Mouse (Mus musculus): ENCODE data around the gene Cox6a2. TPM values are rescaled to one million over a fixed set of nuclear protein-coding genes. Genes with fewer than 3 reads are reported as not detected.
A peak's percentile ranks its signal among the peaks of the same experiment; 100 is the strongest.

The Cox6a2 gene
- polyA plus RNA-seq, 2 experiments: 53.8 to 70.8 TPM

GRCm38 (mm10) chr7:128244410-128245025 is 38.3 kb upstream of the Cox6a2 start:
- no peak overlapping the region for H3K4me3 ChIP-seq (replicated peaks; ENCODE audit: low read length)
- H3K9me3 ChIP-seq (ENCODE audit: control insufficient read depth, low read length): no peaks in the 10 kb centered on the region
- no peaks in the 10 kb centered on the region for H3K27me3 ChIP-seq (ENCODE audit: control insufficient read depth, insufficient read depth, low read length)
- peaks cover 47% of the 10 kb centered on the region for H3K36me3 ChIP-seq (ENCODE audit: control insufficient read depth, insufficient read depth, low read length)
- no peak overlapping the region for H3K27ac ChIP-seq (replicated peaks; ENCODE audit: low read depth, low read length)
- DNase-seq (ENCODE audit: low spot score) (no peak), ATAC-seq (ENCODE audit: low FRiP score, low read depth) (no peak)
- H3K4me2 ChIP-seq (replicated peaks; ENCODE audit: low read depth, low read length, severe bottlenecking): no peak overlapping the region
- 84% methylated on average over 18 of the region's 18 CpGs for WGBS
- no peak overlapping the region for H3K9ac ChIP-seq (ENCODE audit: low read depth, low read length, severe bottlenecking)
- H3K4me1 ChIP-seq (ENCODE audit: control insufficient read depth, insufficient read depth, low read length): peaks cover 18% of the 10 kb centered on the region
- TF ChIP-seq POLR2A (IDR thresholded peaks at IDR 0.05; ENCODE audit: borderline replicate concordance, extremely low read depth, insufficient read depth, insufficient read length): no peak

- Histone ChIP-seq H3K27me3 (ENCODE audit: control insufficient read depth, insufficient read depth, low read length) (no peaks in the 10 kb centered on the region), H3K36me3 (ENCODE audit: control insufficient read depth, insufficient read depth, low read length) (peaks cover 41% of the 10 kb centered on the region), H3K4me3 (replicated peaks; ENCODE audit: low read length) (no peak overlapping the region), H3K4me1 (ENCODE audit: control insufficient read depth, insufficient read depth, low read length) (peaks cover 24% of the 10 kb centered on the region), H3K4me2 (replicated peaks; ENCODE audit: low read depth, low read length, severe bottlenecking) (no peak overlapping the region), H3K27ac (replicated peaks; ENCODE audit: low read depth, low read length) (no peak overlapping the region), H3K9me3 (ENCODE audit: control insufficient read depth, low read length) (no peaks in the 10 kb centered on the region), H3K9ac (ENCODE audit: low read depth, low read length, severe bottlenecking) (no peak overlapping the region)
- DNase-seq (ENCODE audit: low spot score) (no peak), ATAC-seq (ENCODE audit: low FRiP score, low read depth) (no peak)
- 71% methylated on average over 10 of the region's 10 CpGs for WGBS
- TF ChIP-seq POLR2A (IDR thresholded peaks at IDR 0.05; ENCODE audit: borderline replicate concordance, extremely low read depth, insufficient read depth, insufficient read length): no peak
Measured at GRCm38 (mm10) chr7:128243921-128244320, 37.7 kb upstream of the Cox6a2 start.

- H3K27ac ChIP-seq (replicated peaks; ENCODE audit: low read depth, low read length): no peak overlapping the region
- no peak for DNase-seq (ENCODE audit: low spot score)
- no peak overlapping the region for H3K9ac ChIP-seq (ENCODE audit: low read depth, low read length, severe bottlenecking)
- peaks cover 18% of the 10 kb centered on the region for H3K4me1 ChIP-seq (ENCODE audit: control insufficient read depth, insufficient read depth, low read length)
- ATAC-seq (ENCODE audit: low FRiP score, low read depth): no peak
- H3K9me3 ChIP-seq (ENCODE audit: control insufficient read depth, low read length): no peaks in the 10 kb centered on the region
- no peaks in the 10 kb centered on the region for H3K27me3 ChIP-seq (ENCODE audit: control insufficient read depth, insufficient read depth, low read length)
- peaks cover 39% of the 10 kb centered on the region for H3K36me3 ChIP-seq (ENCODE audit: control insufficient read depth, insufficient read depth, low read length)
- TF ChIP-seq POLR2A (IDR thresholded peaks at IDR 0.05; ENCODE audit: borderline replicate concordance, extremely low read depth, insufficient read depth, insufficient read length): no peak
- no peak overlapping the region for H3K4me2 ChIP-seq (replicated peaks; ENCODE audit: low read depth, low read length, severe bottlenecking)
- H3K4me3 ChIP-seq (replicated peaks; ENCODE audit: low read length): no peak overlapping the region
- WGBS: 95% methylated on average over 16 of the region's 16 CpGs
Measured at GRCm38 (mm10) chr7:128242331-128242730, 36.1 kb upstream of the Cox6a2 start.

GRCm38 (mm10) chr7:128240131-128240784 is 34.1 kb upstream of the Cox6a2 start:
- H3K4me1 ChIP-seq (ENCODE audit: control insufficient read depth, insufficient read depth, low read length): peaks cover 13% of the 10 kb centered on the region
- no peak overlapping the region for H3K27ac ChIP-seq (replicated peaks; ENCODE audit: low read depth, low read length)
- H3K4me3 ChIP-seq (replicated peaks; ENCODE audit: low read length): no peak overlapping the region
- no peaks in the 10 kb centered on the region for H3K9me3 ChIP-seq (ENCODE audit: control insufficient read depth, low read length)
- no peak overlapping the region for H3K9ac ChIP-seq (ENCODE audit: low read depth, low read length, severe bottlenecking)
- H3K27me3 ChIP-seq (ENCODE audit: control insufficient read depth, insufficient read depth, low read length): no peaks in the 10 kb centered on the region
- DNase-seq (ENCODE audit: low spot score) (no peak), ATAC-seq (ENCODE audit: low FRiP score, low read depth) (no peak)
- 93% methylated on average over 23 of the region's 27 CpGs for WGBS
- H3K36me3 ChIP-seq (ENCODE audit: control insufficient read depth, insufficient read depth, low read length): peaks cover 43% of the 10 kb centered on the region
- no peak overlapping the region for H3K4me2 ChIP-seq (replicated peaks; ENCODE audit: low read depth, low read length, severe bottlenecking)
- no peak for TF ChIP-seq POLR2A (IDR thresholded peaks at IDR 0.05; ENCODE audit: borderline replicate concordance, extremely low read depth, insufficient read depth, insufficient read length)

- Histone ChIP-seq H3K4me3 (replicated peaks; ENCODE audit: low read length) (peak overlapping the region; percentile 74), H3K9ac (ENCODE audit: low read depth, low read length, severe bottlenecking) (peak overlapping the region; percentile 84; the same call in 1 of the 2 replicates), H3K36me3 (ENCODE audit: control insufficient read depth, insufficient read depth, low read length) (peaks cover 32% of the 10 kb centered on the region), H3K9me3 (ENCODE audit: control insufficient read depth, low read length) (no peaks in the 10 kb centered on the region), H3K27ac (replicated peaks; ENCODE audit: low read depth, low read length) (peak overlapping the region; percentile 87), H3K4me1 (ENCODE audit: control insufficient read depth, insufficient read depth, low read length) (peaks cover 13% of the 10 kb centered on the region), H3K27me3 (ENCODE audit: control insufficient read depth, insufficient read depth, low read length) (no peaks in the 10 kb centered on the region), H3K4me2 (replicated peaks; ENCODE audit: low read depth, low read length, severe bottlenecking) (peak overlapping the region; percentile 72)
- no peak for TF ChIP-seq POLR2A (IDR thresholded peaks at IDR 0.05; ENCODE audit: borderline replicate concordance, extremely low read depth, insufficient read depth, insufficient read length)
- DNase-seq (ENCODE audit: low spot score): peak; percentile 60
- 32% methylated on average over 4 of the region's 4 CpGs for WGBS
- ATAC-seq (ENCODE audit: low FRiP score, low read depth): no peak
Measured at GRCm38 (mm10) chr7:128238991-128239390, 32.8 kb upstream of the Cox6a2 start.
